Mouse (Mus musculus) embryo, embryonic 11.5 days (tissue): ENCODE results near the gene Ikzf2.

Experiments used
- DNase-seq: peaks from one replicate; pipeline ENCODE4 v3.0.0-alpha.2; 2012; ENCODE audit warnings: low read depth, low spot score

The Ikzf2 gene

GRCm38 (mm10) chr1:69591889-69592288 lies 95.2 kb downstream of the Ikzf2 start:
- no peak for DNase-seq

- DNase-seq, result no peak
These were observed 95.7 kb downstream of the Ikzf2 start for GRCm38 (mm10) chr1:69591328-69591801.

- no peak for DNase-seq
These were observed 101.5 kb downstream of the Ikzf2 start for GRCm38 (mm10) chr1:69585546-69585945.

- DNase-seq, result no peak
These were observed 102.9 kb downstream of the Ikzf2 start for GRCm38 (mm10) chr1:69583932-69584659.

GRCm38 (mm10) chr1:69578917-69579316 lies 108.1 kb downstream of the Ikzf2 start:
- DNase-seq, result no peak

GRCm38 (mm10) chr1:69559443-69560090 lies 127.5 kb downstream of the Ikzf2 start:
- DNase-seq, result no peak

GRCm38 (mm10) chr1:69555636-69556151 lies 131.4 kb downstream of the Ikzf2 start:
- no peak for DNase-seq

- no peak for DNase-seq
These were observed 137.1 kb downstream of the Ikzf2 start for GRCm38 (mm10) chr1:69549987-69550386.

- no peak for DNase-seq
These were observed 141.2 kb downstream of the Ikzf2 start for GRCm38 (mm10) chr1:69545885-69546253.

- DNase-seq, result no peak
These were observed 141.7 kb downstream of the Ikzf2 start for GRCm38 (mm10) chr1:69545217-69545884.

- no peak for DNase-seq
These were observed 143.1 kb downstream of the Ikzf2 start for GRCm38 (mm10) chr1:69543774-69544597.

- no peak for DNase-seq
These were observed 144.5 kb downstream of the Ikzf2 start for GRCm38 (mm10) chr1:69542546-69542945.

GRCm38 (mm10) chr1:69538663-69539062 lies 148.4 kb downstream of the Ikzf2 start:
- DNase-seq, result no peak

- no peak for DNase-seq
These were observed 149.4 kb downstream of the Ikzf2 start for GRCm38 (mm10) chr1:69537619-69538018.

- DNase-seq, result no peak
These were observed 151.5 kb downstream of the Ikzf2 start for GRCm38 (mm10) chr1:69535507-69535906.

- DNase-seq, result no peak
These were observed 154.0 kb downstream of the Ikzf2 start for GRCm38 (mm10) chr1:69533048-69533447.

GRCm38 (mm10) chr1:69528696-69529095 lies 158.3 kb downstream of the Ikzf2 start:
- no peak for DNase-seq

- no peak for DNase-seq
These were observed 165.4 kb downstream of the Ikzf2 start for GRCm38 (mm10) chr1:69521656-69522055.

- no peak for DNase-seq
These were observed 167.7 kb downstream of the Ikzf2 start for GRCm38 (mm10) chr1:69519356-69519755.

- no peak for DNase-seq
These were observed 169.0 kb downstream of the Ikzf2 start for GRCm38 (mm10) chr1:69518012-69518411.

- DNase-seq, result no peak
These were observed 170.9 kb downstream of the Ikzf2 start for GRCm38 (mm10) chr1:69516144-69516543.
